Mouse (Mus musculus) MEL (cell line): ENCODE results near the gene Stra6l. TPM values are rescaled to one million over a fixed set of nuclear protein-coding genes. Genes with fewer than 3 reads are reported as not detected.
A peak's percentile ranks its signal among the peaks of the same experiment; 100 is the strongest.

Experiments used
- DNase-seq: peaks from one replicate; pipeline ENCODE4 v3.0.0; 2011; ENCODE audit warnings: low read depth, low spot score
- H3K27ac ChIP-seq: 2 replicates; pipeline ENCODE4 v1.5.1; 2012; ENCODE audit warnings: low read depth, mild to moderate bottlenecking, control low read depth, low read length, moderate library complexity; ENCODE audit not compliant: control insufficient read depth
- H3K27me3 ChIP-seq, 2 experiments: fragments of 150-350 bp in 1 of 2; sonication (generic) in 1 of 2; 2 replicates each; pipeline ENCODE4 v1.6.1; 2012; ENCODE audit warnings: low read length in 2 of 2, mild to moderate bottlenecking in 2 of 2, improper control_type of control experiment in 1 of 2, moderate library complexity in 1 of 2; ENCODE audit not compliant: insufficient read depth in 2 of 2, control insufficient read depth in 1 of 2
- H3K36me3 ChIP-seq, 2 experiments: 2 replicates each; pipeline ENCODE4 v1.6.1; 2012 to 2014; ENCODE audit warnings: low read length in 2 of 2, improper control_type of control experiment in 1 of 2, inconsistent platforms in 1 of 2, mild to moderate bottlenecking in 1 of 2; ENCODE audit not compliant: insufficient read depth in 2 of 2, control insufficient read depth in 1 of 2
- H3K4me1 ChIP-seq, 2 experiments: fragments of 150-350 bp in 1 of 2; sonication (generic) in 1 of 2; 2 replicates each; pipeline ENCODE4 v1.6.1; 2012; ENCODE audit warnings: low read length in 2 of 2, improper control_type of control experiment in 1 of 2, mild to moderate bottlenecking in 1 of 2; ENCODE audit not compliant: insufficient read depth in 2 of 2, control insufficient read depth in 1 of 2
- H3K4me3 ChIP-seq, 2 experiments: fragments of 150-350 bp in 1 of 2; sonication (generic) in 1 of 2; 2 replicates each; pipeline ENCODE4 v1.5.1; 2012; ENCODE audit warnings: low read depth in 2 of 2, low read length in 2 of 2, mild to moderate bottlenecking in 2 of 2, moderate library complexity in 2 of 2, control low read depth in 1 of 2, improper control_type of control experiment in 1 of 2; ENCODE audit not compliant: control insufficient read depth in 1 of 2, insufficient read depth in 1 of 2
- H3K79me2 ChIP-seq: 2 replicates; pipeline ENCODE4 v1.6.1; 2012; ENCODE audit warnings: mild to moderate bottlenecking, low read length, moderate library complexity; ENCODE audit not compliant: control insufficient read depth, poor library complexity, insufficient read depth
- H3K9ac ChIP-seq: 2 replicates; pipeline ENCODE4 v1.6.1; 2012; ENCODE audit warnings: low read depth, mild to moderate bottlenecking, control low read depth, low read length, moderate library complexity; ENCODE audit not compliant: control insufficient read depth, poor library complexity, severe bottlenecking
- H3K9me3 ChIP-seq: fragments of 150-350 bp; sonication (generic); replicated peaks from 2 replicates; pipeline ENCODE4 v1.6.1; 2012; ENCODE audit warnings: mild to moderate bottlenecking, low read length, improper control_type of control experiment, moderate library complexity; ENCODE audit not compliant: insufficient read depth
- BHLHE40 ChIP-seq: IDR thresholded peaks from 2 replicates; pipeline ENCODE4 v1.6.1; 2012; ENCODE audit warnings: low read depth, mild to moderate bottlenecking, inconsistent platforms, low read length, improper control_type of control experiment, borderline replicate concordance
- CHD1 ChIP-seq: IDR thresholded peaks from 2 replicates; pipeline ENCODE4 v1.6.1; 2012; ENCODE audit warnings: low read depth, mild to moderate bottlenecking, inconsistent platforms, low read length, improper control_type of control experiment
- E2F4 ChIP-seq: IDR thresholded peaks from 2 replicates; pipeline ENCODE4 v1.6.1; 2011; ENCODE audit warnings: low read depth, low read length, improper control_type of control experiment, borderline replicate concordance
- JUND ChIP-seq: IDR thresholded peaks from 2 replicates; pipeline ENCODE4 v1.6.1; 2011; ENCODE audit warnings: low read depth, mild to moderate bottlenecking, improper control_type of control experiment, low read length
- MAFK ChIP-seq: IDR thresholded peaks from 2 replicates; pipeline ENCODE4 v1.6.1; 2011; ENCODE audit warnings: low read depth, mild to moderate bottlenecking, low read length, improper control_type of control experiment, borderline replicate concordance
- MAZ ChIP-seq: IDR thresholded peaks from 2 replicates; pipeline ENCODE4 v1.6.1; 2012; ENCODE audit warnings: low read depth, mild to moderate bottlenecking, inconsistent platforms, low read length, improper control_type of control experiment
- MEF2A ChIP-seq: IDR thresholded peaks from 2 replicates; pipeline ENCODE4 v1.6.1; 2014; ENCODE audit warnings: low read depth, mild to moderate bottlenecking, inconsistent platforms, low read length, improper control_type of control experiment; ENCODE audit not compliant: poor library complexity, insufficient replicate concordance, severe bottlenecking; ENCODE audit errors: extremely low read depth
- MXI1 ChIP-seq: IDR thresholded peaks from 2 replicates; pipeline ENCODE4 v1.6.1; 2011; ENCODE audit warnings: mild to moderate bottlenecking, low read depth, low read length, improper control_type of control experiment
- MYC ChIP-seq: IDR thresholded peaks from 2 replicates; pipeline ENCODE4 v1.6.1; 2011; ENCODE audit warnings: low read depth, mild to moderate bottlenecking, low read length, improper control_type of control experiment, moderate library complexity
- NELFE ChIP-seq: IDR thresholded peaks from 2 replicates; pipeline ENCODE4 v1.6.1; 2011; ENCODE audit warnings: low read depth, low read length, improper control_type of control experiment
- POLR2AphosphoS2 ChIP-seq: IDR thresholded peaks from 2 replicates; pipeline ENCODE4 v1.6.1; 2011; ENCODE audit warnings: low read length, improper control_type of control experiment
- POLR2AphosphoS5 ChIP-seq: IDR thresholded peaks from 2 replicates; pipeline ENCODE4 v1.6.1; 2012; ENCODE audit warnings: low read depth, borderline replicate concordance, mild to moderate bottlenecking, inconsistent platforms, low read length, moderate library complexity, mixed read lengths
- RAD21 ChIP-seq: IDR thresholded peaks from 2 replicates; pipeline ENCODE4 v1.6.1; 2011; ENCODE audit warnings: mild to moderate bottlenecking, low read depth, low read length, improper control_type of control experiment
- SMC3 ChIP-seq: IDR thresholded peaks from 2 replicates; pipeline ENCODE4 v1.6.1; 2011; ENCODE audit warnings: low read depth, low read length, improper control_type of control experiment
- TAL1 ChIP-seq: IDR thresholded peaks from 2 replicates; pipeline ENCODE4 v1.6.1; 2012; ENCODE audit warnings: mild to moderate bottlenecking, inconsistent platforms, low read length, moderate library complexity, mixed read lengths
- TBP ChIP-seq: IDR thresholded peaks from 2 replicates; pipeline ENCODE4 v1.8.0; 2011; ENCODE audit warnings: low read depth, low read length, improper control_type of control experiment
- UBTF ChIP-seq: IDR thresholded peaks from 2 replicates; pipeline ENCODE4 v1.6.1; 2012; ENCODE audit warnings: low read depth, mild to moderate bottlenecking, inconsistent platforms, low read length, improper control_type of control experiment, moderate library complexity, borderline replicate concordance; ENCODE audit not compliant: insufficient read depth
- USF1 ChIP-seq: IDR thresholded peaks from 2 replicates; pipeline ENCODE4 v1.6.1; 2014; ENCODE audit warnings: low read depth, mild to moderate bottlenecking, inconsistent platforms, low read length, improper control_type of control experiment, moderate library complexity
- USF2 ChIP-seq, 2 experiments: IDR thresholded peaks; 2 replicates each; pipeline ENCODE4 v1.6.1; 2011 to 2012; ENCODE audit warnings: improper control_type of control experiment in 2 of 2, low read length in 2 of 2, borderline replicate concordance in 1 of 2, inconsistent platforms in 1 of 2, low read depth in 1 of 2, mild to moderate bottlenecking in 1 of 2; ENCODE audit not compliant: insufficient read depth in 1 of 2
- ZKSCAN1 ChIP-seq: IDR thresholded peaks from 2 replicates; pipeline ENCODE4 v1.6.1; 2012; ENCODE audit warnings: low read depth, mild to moderate bottlenecking, inconsistent platforms, low read length, improper control_type of control experiment, moderate library complexity
- ZMIZ1 ChIP-seq: IDR thresholded peaks from 2 replicates; pipeline ENCODE4 v1.6.1; 2012; ENCODE audit warnings: low read depth, mild to moderate bottlenecking, inconsistent platforms, low read length, improper control_type of control experiment, moderate library complexity
- polyA plus RNA-seq, 2 experiments: library from polyadenylated mRNA; stranded (reverse) in 1 of 2; unstranded in 1 of 2; fragments of >175 nt in 1 of 2; fragments of >200 nt in 1 of 2; gene quantifications; 2 replicates each; pipeline versions ENCODE4 v1.2.1 to v1.2.4; 2012; ENCODE audit warnings: low replicate concordance in 2 of 2, low read depth in 1 of 2; ENCODE audit not compliant: insufficient read length in 2 of 2, insufficient read depth in 1 of 2, missing spikeins in 1 of 2
- total RNA-seq: library from RNA; depleted of rRNA; stranded (reverse); fragments of 300-350 nt; gene quantifications from 2 replicates; pipeline ENCODE4 v1.2.3, GENCODE M21; 2012

The Stra6l gene
- total and polyA plus RNA-seq, 3 experiments: not detected

- TF ChIP-seq ZMIZ1 (no peak), CHD1 (no peak), SMC3 (peak; percentile 87), POLR2AphosphoS2 (no peak), MYC (no peak), UBTF (no peak), E2F4 (no peak), BHLHE40 (no peak), USF2 (IDR thresholded peaks at IDR 0.05; ENCODE audit: borderline replicate concordance in 1 of 2, insufficient read depth in 1 of 2, low read depth in 1 of 2, low read length in 2 of 2) (no peak)
Measured at GRCm38 (mm10) chr4:45844355-45844754, 4.1 kb upstream of the Stra6l start (continued).

GRCm38 (mm10) chr4:45846263-45846662 lies 2.2 kb upstream of the Stra6l start:
- H3K27me3 ChIP-seq: peaks cover 2 to 10% of the 10 kb centered on the region in 2 experiments; a peak in 3 of 4 replicates
- H3K79me2 ChIP-seq: no peaks in the 10 kb centered on the region
- H3K4me1 ChIP-seq: no peaks in the 10 kb centered on the region
- H3K27ac ChIP-seq: no peak overlapping the region
- no peak overlapping the region for H3K4me3 ChIP-seq
- H3K9me3 ChIP-seq: no peaks in the 10 kb centered on the region
- DNase-seq: no peak
- H3K9ac ChIP-seq: no peak overlapping the region
- TF ChIP-seq TBP: no peak
- no peak for TF ChIP-seq MAZ
- TF ChIP-seq SMC3: no peak
- no peak for TF ChIP-seq POLR2AphosphoS2
- TF ChIP-seq RAD21: no peak
- no peak for TF ChIP-seq TAL1
- TF ChIP-seq MEF2A: no peak
- no peak for TF ChIP-seq ZKSCAN1
- no peak for TF ChIP-seq MXI1
- no peak for TF ChIP-seq NELFE
- TF ChIP-seq POLR2AphosphoS5: no peak
- TF ChIP-seq JUND: no peak
- TF ChIP-seq, all 39 proteins: peak for 0
- no peaks in the 10 kb centered on the region for H3K36me3 ChIP-seq

DNA sequence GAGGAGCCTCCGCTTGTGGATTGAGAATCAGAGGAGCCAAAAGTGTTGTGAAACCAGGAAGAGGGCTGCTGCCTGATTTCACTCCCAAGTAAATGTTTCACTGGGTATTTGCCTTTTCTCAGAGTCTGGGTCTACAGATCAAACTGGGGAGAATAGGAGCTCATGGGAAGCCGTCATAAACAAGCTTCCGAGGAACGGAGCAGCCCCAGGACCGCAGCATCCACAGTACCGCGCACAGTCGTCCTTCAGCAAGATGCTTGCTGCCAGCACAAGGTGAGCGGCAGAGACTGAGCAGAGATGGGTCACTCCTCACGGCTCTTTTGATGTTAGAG lies 327 bp downstream of the Stra6l start:
- Histone ChIP-seq H3K27me3 (peaks cover 2 to 9% of the 10 kb centered on the region in 2 experiments; a peak in 2 of 4 replicates), H3K9me3 (no peaks in the 10 kb centered on the region), H3K9ac (no peak overlapping the region), H3K4me1 (no peaks in the 10 kb centered on the region), H3K79me2 (no peaks in the 10 kb centered on the region), H3K4me3 (no peak overlapping the region), H3K36me3 (no peaks in the 10 kb centered on the region), H3K27ac (no peak overlapping the region)
- no peak for DNase-seq
- no peak for TF ChIP-seq MAFK
- TF ChIP-seq BHLHE40: no peak
- no peak for TF ChIP-seq USF1
